Mouse (Mus musculus) stomach, embryonic 14.5 days (tissue): ENCODE data around the gene Ube2e2. TPM values are rescaled to one million over a fixed set of nuclear protein-coding genes. Genes with fewer than 3 reads are reported as not detected.

Source experiments
- ATAC-seq: fragments of 200-750 bp; cut with Nextera tagmentation; 2 replicates; pipeline ENCODE4 v1.8.0; 2017; ENCODE audit warnings: low read depth, moderate TSS enrichment; ENCODE audit not compliant: insufficient number of reproducible peaks, insufficient read depth, low FRiP score
- H3K27ac ChIP-seq: fragments of 300-500 bp; sonication (generic); 2 replicates; pipeline ENCODE4 v1.5.1; 2014; ENCODE audit warnings: mild to moderate bottlenecking, low read length, moderate library complexity, mixed read lengths
- H3K27me3 ChIP-seq: fragments of 300-500 bp; sonication (generic); 2 replicates; pipeline ENCODE4 v1.6.1; 2014; ENCODE audit warnings: low read length, control low read depth, mixed read lengths; ENCODE audit not compliant: control insufficient read depth, insufficient read depth
- H3K36me3 ChIP-seq: fragments of 300-500 bp; sonication (generic); 2 replicates; pipeline ENCODE4 v1.6.1; 2014; ENCODE audit warnings: mild to moderate bottlenecking, control low read depth, low read length, moderate library complexity, mixed read lengths; ENCODE audit not compliant: control insufficient read depth, insufficient read depth
- H3K4me1 ChIP-seq: fragments of 300-500 bp; sonication (generic); 2 replicates; pipeline ENCODE4 v1.6.1; 2014; ENCODE audit warnings: low read length, control low read depth, mixed read lengths; ENCODE audit not compliant: control insufficient read depth, insufficient read depth
- H3K4me2 ChIP-seq: fragments of 300-500 bp; sonication (generic); replicated peaks from 2 replicates; pipeline ENCODE4 v1.6.1; 2014; ENCODE audit warnings: low read depth, low read length, control low read depth
- H3K4me3 ChIP-seq: fragments of 300-500 bp; sonication (generic); 2 replicates; pipeline ENCODE4 v1.5.1; 2014; ENCODE audit warnings: low read depth, low read length, control low read depth
- H3K9ac ChIP-seq: fragments of 300-500 bp; sonication (generic); replicated peaks from 2 replicates; pipeline ENCODE4 v1.6.1; 2014; ENCODE audit warnings: low read depth, mild to moderate bottlenecking, control low read depth, low read length, moderate library complexity, mixed read lengths
- H3K9me3 ChIP-seq: fragments of 300-500 bp; sonication (generic); 2 replicates; pipeline ENCODE4 v1.6.1; 2016; ENCODE audit warnings: low read depth, low read length, control low read depth; ENCODE audit not compliant: control insufficient read depth
- WGBS: fragments of 180-500 bp; shearing (Covaris S2); extraction: QIAGEN DNeasy Blood & Tissue Kit; methylation state at CpG from one replicate; pipeline ENCODE4 v1.1.7; 2014; 5-methylcytosine and 5-hydroxymethylcytosine counted together
- polyA plus RNA-seq: library from polyadenylated mRNA; unstranded; fragments of >200 nt; fragmentation: Nextera tagmentation; extraction: Ambion mirVana; gene quantifications from 2 replicates; pipeline ENCODE4 v1.2.1, GENCODE M21; 2014

Ube2e2 gene
- polyA plus RNA-seq, 1 experiment from 2014 or later: 71.3 TPM

- H3K4me2 ChIP-seq: no peak overlapping the region
- no peaks in the 10 kb centered on the region for H3K9me3 ChIP-seq
- ATAC-seq: no peak
- H3K27ac ChIP-seq: no peak overlapping the region
- H3K9ac ChIP-seq: no peak overlapping the region
- H3K36me3 ChIP-seq: no peaks in the 10 kb centered on the region
- no peaks in the 10 kb centered on the region for H3K27me3 ChIP-seq
- no peaks in the 10 kb centered on the region for H3K4me1 ChIP-seq
- no peak overlapping the region for H3K4me3 ChIP-seq
These were observed 67.3 kb downstream of the Ube2e2 start for GRCm38 (mm10) chr14:18826753-18827152.

GRCm38 (mm10) chr14:18820713-18821112 is 73.4 kb downstream of the Ube2e2 start:
- 64% methylated on average over 6 of the region's 6 CpGs for WGBS
- Histone ChIP-seq H3K36me3 (no peaks in the 10 kb centered on the region), H3K4me1 (no peaks in the 10 kb centered on the region), H3K4me3 (no peak overlapping the region), H3K27me3 (no peaks in the 10 kb centered on the region), H3K9ac (no peak overlapping the region), H3K9me3 (no peaks in the 10 kb centered on the region), H3K4me2 (no peak overlapping the region), H3K27ac (no peak overlapping the region)
- ATAC-seq: no peak

- no peaks in the 10 kb centered on the region for H3K36me3 ChIP-seq
- H3K4me2 ChIP-seq: no peak overlapping the region
- H3K27me3 ChIP-seq: no peaks in the 10 kb centered on the region
- no peak overlapping the region for H3K27ac ChIP-seq
- no peak for ATAC-seq
- H3K9ac ChIP-seq: no peak overlapping the region
- no peaks in the 10 kb centered on the region for H3K4me1 ChIP-seq
- H3K9me3 ChIP-seq: no peaks in the 10 kb centered on the region
- H3K4me3 ChIP-seq: no peak overlapping the region
These were observed 97.2 kb downstream of the Ube2e2 start for GRCm38 (mm10) chr14:18796857-18797256.

DNA sequence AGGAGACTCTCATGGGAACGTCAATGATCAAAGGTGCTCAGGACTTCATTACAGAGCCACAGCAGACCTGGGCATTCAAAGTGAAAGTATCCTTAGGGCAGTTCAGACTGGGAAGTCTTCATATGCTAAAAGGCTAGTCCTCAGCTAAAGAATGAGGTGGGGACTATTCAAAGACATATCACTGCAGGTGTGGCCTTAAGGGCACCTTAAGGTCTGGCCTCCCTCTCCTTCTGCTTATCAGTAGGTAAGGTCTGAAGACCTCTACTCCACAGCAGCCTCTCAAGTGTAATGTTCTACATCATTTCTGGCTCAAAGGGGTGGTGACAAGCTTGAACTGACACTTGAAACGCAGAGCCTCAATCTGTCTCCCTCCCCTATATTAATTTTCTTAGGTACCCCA is 98.3 kb downstream of the Ube2e2 start:
- no peak overlapping the region for H3K4me2 ChIP-seq
- no peaks in the 10 kb centered on the region for H3K27me3 ChIP-seq
- no peaks in the 10 kb centered on the region for H3K4me1 ChIP-seq
- no peak for ATAC-seq
- WGBS: 73% methylated on average over 2 of the region's 2 CpGs
- no peak overlapping the region for H3K4me3 ChIP-seq
- no peak overlapping the region for H3K9ac ChIP-seq
- H3K27ac ChIP-seq: no peak overlapping the region
- no peaks in the 10 kb centered on the region for H3K9me3 ChIP-seq
- H3K36me3 ChIP-seq: no peaks in the 10 kb centered on the region

DNA sequence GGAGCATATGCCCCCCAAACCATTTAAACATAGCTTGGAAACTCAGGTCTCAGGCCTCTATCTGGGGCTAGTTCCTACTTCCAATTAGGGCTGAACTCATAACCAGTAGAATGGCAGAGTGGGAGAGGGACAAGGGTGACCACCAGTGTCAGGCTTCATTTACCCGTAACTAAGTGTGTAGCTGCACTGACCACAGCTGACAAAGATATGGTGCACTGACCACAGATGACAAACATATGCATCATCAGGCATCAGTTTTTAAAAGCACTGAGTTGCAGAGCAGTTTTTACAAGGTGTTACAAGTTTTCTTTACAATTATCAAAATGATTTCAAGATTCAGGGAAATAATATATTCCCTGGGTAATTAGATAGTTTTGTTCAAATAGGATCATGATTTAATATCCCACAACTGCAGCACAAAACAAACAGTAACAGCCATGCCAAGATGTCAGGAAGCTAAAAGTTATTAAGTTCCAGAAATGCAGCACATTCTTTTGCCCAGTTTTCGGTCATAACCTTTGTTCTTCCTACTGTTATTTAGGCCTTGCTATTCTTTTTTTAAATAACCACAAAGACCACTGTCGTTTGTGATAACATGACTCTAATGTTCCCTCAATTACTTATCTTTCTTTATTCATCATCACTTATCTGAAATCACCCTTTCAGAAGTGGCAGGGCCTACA is 114.9 kb downstream of the Ube2e2 start:
- Histone ChIP-seq H3K27ac (no peak overlapping the region), H3K4me3 (no peak overlapping the region), H3K9me3 (no peaks in the 10 kb centered on the region), H3K36me3 (no peaks in the 10 kb centered on the region), H3K27me3 (no peaks in the 10 kb centered on the region), H3K4me1 (no peaks in the 10 kb centered on the region), H3K9ac (no peak overlapping the region), H3K4me2 (no peak overlapping the region)
- WGBS: 69% methylated on average over 3 of the region's 3 CpGs
- ATAC-seq: no peak

DNA sequence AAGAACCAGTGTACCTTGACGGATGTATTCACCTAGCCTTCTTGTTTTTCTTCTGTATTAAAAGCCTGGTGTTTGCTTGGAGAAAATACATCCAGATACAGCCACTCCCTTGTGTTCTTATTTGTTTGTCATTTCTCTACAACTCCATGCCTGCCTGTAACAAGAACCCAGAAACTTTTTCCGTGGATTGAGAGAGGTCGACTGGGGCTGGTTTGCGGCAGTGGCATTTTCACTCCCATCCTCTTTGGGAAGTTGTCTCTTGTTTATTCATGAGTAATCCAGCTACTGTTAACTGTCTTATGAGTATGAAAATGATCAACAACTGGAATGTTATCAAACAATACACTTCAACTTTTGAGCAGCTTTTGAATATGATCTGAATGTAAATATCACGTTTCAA is 115.8 kb downstream of the Ube2e2 start:
- Histone ChIP-seq H3K4me2 (no peak overlapping the region), H3K9me3 (no peaks in the 10 kb centered on the region)
- WGBS: 88% methylated on average over 5 of the region's 5 CpGs

GRCm38 (mm10) chr14:18776132-18776531 is 117.9 kb downstream of the Ube2e2 start:
- no peaks in the 10 kb centered on the region for H3K4me1 ChIP-seq
- no peak overlapping the region for H3K27ac ChIP-seq
- 88% methylated on average over 2 of the region's 2 CpGs for WGBS
- no peak overlapping the region for H3K4me3 ChIP-seq
- H3K27me3 ChIP-seq: no peaks in the 10 kb centered on the region
- H3K9me3 ChIP-seq: no peaks in the 10 kb centered on the region
- H3K9ac ChIP-seq: no peak overlapping the region
- no peak for ATAC-seq
- no peak overlapping the region for H3K4me2 ChIP-seq
- no peaks in the 10 kb centered on the region for H3K36me3 ChIP-seq

More for the DNA sequence above, 115.8 kb downstream of the Ube2e2 start:
- Histone ChIP-seq H3K4me1 (no peaks in the 10 kb centered on the region), H3K27me3 (no peaks in the 10 kb centered on the region), H3K27ac (no peak overlapping the region), H3K4me3 (no peak overlapping the region), H3K36me3 (no peaks in the 10 kb centered on the region), H3K9ac (no peak overlapping the region)
- ATAC-seq: no peak

- no peaks in the 10 kb centered on the region for H3K9me3 ChIP-seq
- H3K4me2 ChIP-seq: no peak overlapping the region
- no peaks in the 10 kb centered on the region for H3K36me3 ChIP-seq
- no peaks in the 10 kb centered on the region for H3K4me1 ChIP-seq
- no peak overlapping the region for H3K4me3 ChIP-seq
- no peak overlapping the region for H3K9ac ChIP-seq
- no peak overlapping the region for H3K27ac ChIP-seq
- ATAC-seq: no peak
- no peaks in the 10 kb centered on the region for H3K27me3 ChIP-seq
- 58% methylated on average over 2 of the region's 2 CpGs for WGBS
These were observed 120.3 kb downstream of the Ube2e2 start for GRCm38 (mm10) chr14:18773724-18774123.
